In genomic region chr3:8123141-8123540, GRCm38 (mm10) we compare ENCODE assay signal across 24 mouse cellular contexts.
"Had no signal": no experiment of that assay in that cellular context is flagged by ENCODE, and none has a peak within 500 bp of the region (broad histone marks: within the 10 kb centered on the region; RNA-seq: fewer than 3 reads in every experiment).

No protein-coding gene starts in this region.

- H3K4me1 ChIP-seq: heart, embryonic 10.5 days; heart, embryonic 12.5 days; hindbrain, embryonic 10.5 days; hindbrain, embryonic 12.5 days; intestine, embryonic 15.5 days; limb, embryonic 10.5 days; limb, embryonic 12.5 days; liver, embryonic 13.5 days; liver, embryonic 15.5 days had no signal

- H3K27me3 ChIP-seq: heart, embryonic 12.5 days; hindbrain, embryonic 12.5 days; intestine, embryonic 15.5 days; limb, embryonic 12.5 days; liver, embryonic 13.5 days; liver, embryonic 15.5 days had no signal

- H3K4me3 ChIP-seq: gastrocnemius, adult 2 months; heart, embryonic 10.5 days; heart, embryonic 12.5 days; hindbrain, embryonic 10.5 days; hindbrain, embryonic 12.5 days; intestine, embryonic 15.5 days; left cerebral cortex, adult 2 months; limb, embryonic 10.5 days; limb, embryonic 12.5 days; liver, embryonic 13.5 days; liver, embryonic 15.5 days had no signal

- H3K27ac ChIP-seq: gastrocnemius, adult 2 months; heart, embryonic 10.5 days; hindbrain, embryonic 10.5 days; hindbrain, embryonic 12.5 days; hindbrain, embryonic 14.5 days; intestine, embryonic 15.5 days; left cerebral cortex, adult 2 months; limb, embryonic 10.5 days; limb, embryonic 12.5 days; liver, embryonic 13.5 days; liver, embryonic 15.5 days had no signal

- DNase-seq: gastrocnemius, adult 2 months; gastrocnemius, postnatal 10 days; gastrocnemius, postnatal 25 days; heart, adult 18-20 months; heart, postnatal 10 days; heart, postnatal 4 days; kidney, adult 18-20 months; kidney, adult 8-10 months; kidney, postnatal 10 days; kidney, postnatal 25 days; kidney, postnatal 4 days; layer of hippocampus, adult 9-11 months; liver; liver, embryonic 13.5 days had no signal

- H3K36me3 ChIP-seq: heart, embryonic 10.5 days; heart, embryonic 12.5 days; hindbrain, embryonic 10.5 days; hindbrain, embryonic 12.5 days; intestine, embryonic 15.5 days; limb, embryonic 10.5 days; limb, embryonic 12.5 days; liver, embryonic 13.5 days; liver, embryonic 15.5 days had no signal

- H3K9me3 ChIP-seq: heart, embryonic 10.5 days; heart, embryonic 12.5 days; hindbrain, embryonic 10.5 days; hindbrain, embryonic 12.5 days; intestine, embryonic 15.5 days; limb, embryonic 10.5 days; limb, embryonic 12.5 days; liver, embryonic 13.5 days; liver, embryonic 15.5 days had no signal
